Mouse (Mus musculus) forebrain, embryonic 11.5 days (tissue): Measurements from ENCODE around the gene Btn1a1. TPM values are rescaled to one million over a fixed set of nuclear protein-coding genes. Genes with fewer than 3 reads are reported as not detected.

ENCODE experiments used
- ATAC-seq: fragments of 200-750 bp; cut with Nextera tagmentation; replicated peaks from 2 replicates; pipeline ENCODE4 v1.8.0; 2017; ENCODE audit warnings: moderate TSS enrichment; ENCODE audit not compliant: low FRiP score
- DNase-seq: peaks from one replicate; pipeline ENCODE4 v3.0.0-alpha.2; 2017; ENCODE audit warnings: low spot score
- H3K27ac ChIP-seq: fragments of 300-500 bp; sonication (generic); 2 replicates; pipeline ENCODE4 v1.5.1; 2014; ENCODE audit warnings: low read depth, low read length
- H3K27me3 ChIP-seq: fragments of 300-500 bp; sonication (generic); 2 replicates; pipeline ENCODE4 v1.6.1; 2014; ENCODE audit warnings: mild to moderate bottlenecking, low read length, mixed read lengths; ENCODE audit not compliant: control insufficient read depth, insufficient read depth
- H3K36me3 ChIP-seq: fragments of 300-500 bp; sonication (generic); 2 replicates; pipeline ENCODE4 v1.6.1; 2014; ENCODE audit warnings: mild to moderate bottlenecking, low read length, moderate library complexity, mixed read lengths; ENCODE audit not compliant: control insufficient read depth, insufficient read depth
- H3K4me1 ChIP-seq: fragments of 300-500 bp; sonication (generic); replicated peaks from 2 replicates; pipeline ENCODE4 v1.6.1; 2014; ENCODE audit warnings: low read length, mixed read lengths; ENCODE audit not compliant: control insufficient read depth, insufficient read depth
- H3K4me2 ChIP-seq: fragments of 300-500 bp; sonication (generic); 2 replicates; pipeline ENCODE4 v1.6.1; 2014; ENCODE audit warnings: low read depth, mild to moderate bottlenecking, low read length, moderate library complexity, mixed read lengths; ENCODE audit not compliant: severe bottlenecking
- H3K4me3 ChIP-seq: fragments of 300-500 bp; sonication (generic); 2 replicates; pipeline ENCODE4 v1.5.1; 2014; ENCODE audit warnings: low read depth, low read length
- H3K9ac ChIP-seq: fragments of 300-500 bp; sonication (generic); 2 replicates; pipeline ENCODE4 v1.6.1; 2014; ENCODE audit warnings: low read length
- H3K9me3 ChIP-seq: fragments of 300-500 bp; sonication (generic); 2 replicates; pipeline ENCODE4 v1.6.1; 2016; ENCODE audit warnings: low read length, mixed read lengths; ENCODE audit not compliant: control insufficient read depth
- WGBS: fragments of 180-500 bp; shearing (Covaris S2); extraction: QIAGEN DNeasy Blood & Tissue Kit; methylation state at CpG from one replicate; pipeline ENCODE4 v1.1.7; 2014; 5-methylcytosine and 5-hydroxymethylcytosine counted together
- polyA plus RNA-seq: library from polyadenylated mRNA; unstranded; fragments of >200 nt; fragmentation: Nextera tagmentation; extraction: Ambion mirVana; gene quantifications from 2 replicates; pipeline ENCODE4 v1.2.1, GENCODE M21; 2014

Btn1a1 gene
- polyA plus RNA-seq, 1 experiment from 2014 or later: 0.17 TPM

- 32% methylated on average over 4 of the region's 4 CpGs for WGBS
- Histone ChIP-seq H3K9me3 (no peaks in the 10 kb centered on the region), H3K36me3 (no peaks in the 10 kb centered on the region), H3K4me2 (no peak overlapping the region), H3K27me3 (no peaks in the 10 kb centered on the region), H3K27ac (no peak overlapping the region), H3K9ac (no peak overlapping the region), H3K4me3 (no peak overlapping the region), H3K4me1 (peaks cover 6% of the 10 kb centered on the region; the same call in 1 of the 2 replicates)
- no peak for DNase-seq
- ATAC-seq: no peak
Measured at GRCm38 (mm10) chr13:23502916-23503315, 37.2 kb upstream of the Btn1a1 start.

DNA sequence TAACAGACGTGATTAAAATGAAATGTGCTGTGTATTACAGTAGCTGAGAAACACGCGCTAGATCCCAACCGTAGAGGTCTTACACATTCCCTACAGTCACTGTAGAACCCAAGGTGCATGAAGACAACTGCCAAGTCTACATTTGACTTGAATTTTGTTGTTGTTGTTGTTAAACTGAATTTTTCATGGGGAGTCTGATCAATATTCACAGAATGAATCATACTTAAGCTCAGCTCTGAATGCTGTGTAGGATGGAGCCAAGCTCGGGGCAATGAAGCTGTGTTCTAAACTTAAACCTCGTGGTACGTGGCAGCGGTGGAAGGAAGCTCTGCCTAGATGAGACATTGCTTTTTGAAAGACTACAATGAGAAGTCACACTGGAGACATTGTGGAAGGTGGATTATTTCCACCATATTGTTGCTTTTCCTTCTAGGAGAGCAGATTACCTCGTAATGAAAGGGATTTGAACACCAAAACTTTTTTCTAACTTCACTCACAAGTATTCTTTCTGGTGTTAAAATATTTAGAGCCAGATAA is 36.4 kb upstream of the Btn1a1 start:
- Histone ChIP-seq H3K36me3 (no peaks in the 10 kb centered on the region), H3K4me1 (peaks cover 6% of the 10 kb centered on the region; the same call in 1 of the 2 replicates), H3K27ac (no peak overlapping the region), H3K4me2 (peak overlapping the region; percentile 24), H3K9me3 (no peaks in the 10 kb centered on the region), H3K4me3 (peak overlapping the region; percentile 11; the same call in 1 of the 2 replicates), H3K27me3 (no peaks in the 10 kb centered on the region), H3K9ac (no peak overlapping the region)
- ATAC-seq: no peak
- DNase-seq: no peak
- 28% methylated on average over 9 of the region's 9 CpGs for WGBS

DNA sequence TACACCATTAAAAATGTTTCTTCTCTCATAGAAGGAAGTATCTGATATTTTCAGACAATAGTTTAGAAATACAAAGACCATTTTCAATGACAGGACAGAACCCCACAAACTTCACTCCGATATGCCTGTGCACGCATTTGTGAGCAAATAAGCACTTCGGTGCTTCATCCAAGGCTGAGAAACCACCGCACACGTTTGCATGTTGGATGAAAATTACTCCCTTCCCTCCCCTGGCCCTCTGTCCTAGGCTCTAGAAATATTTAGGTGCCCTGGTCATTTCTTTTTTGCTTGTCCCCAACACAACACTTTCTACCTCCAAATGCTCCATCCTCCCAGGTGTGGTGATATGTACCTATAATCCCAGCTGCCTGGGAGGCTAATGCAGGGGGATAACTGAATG is 35.8 kb upstream of the Btn1a1 start:
- 26% methylated on average over 5 of the region's 5 CpGs for WGBS

DNA sequence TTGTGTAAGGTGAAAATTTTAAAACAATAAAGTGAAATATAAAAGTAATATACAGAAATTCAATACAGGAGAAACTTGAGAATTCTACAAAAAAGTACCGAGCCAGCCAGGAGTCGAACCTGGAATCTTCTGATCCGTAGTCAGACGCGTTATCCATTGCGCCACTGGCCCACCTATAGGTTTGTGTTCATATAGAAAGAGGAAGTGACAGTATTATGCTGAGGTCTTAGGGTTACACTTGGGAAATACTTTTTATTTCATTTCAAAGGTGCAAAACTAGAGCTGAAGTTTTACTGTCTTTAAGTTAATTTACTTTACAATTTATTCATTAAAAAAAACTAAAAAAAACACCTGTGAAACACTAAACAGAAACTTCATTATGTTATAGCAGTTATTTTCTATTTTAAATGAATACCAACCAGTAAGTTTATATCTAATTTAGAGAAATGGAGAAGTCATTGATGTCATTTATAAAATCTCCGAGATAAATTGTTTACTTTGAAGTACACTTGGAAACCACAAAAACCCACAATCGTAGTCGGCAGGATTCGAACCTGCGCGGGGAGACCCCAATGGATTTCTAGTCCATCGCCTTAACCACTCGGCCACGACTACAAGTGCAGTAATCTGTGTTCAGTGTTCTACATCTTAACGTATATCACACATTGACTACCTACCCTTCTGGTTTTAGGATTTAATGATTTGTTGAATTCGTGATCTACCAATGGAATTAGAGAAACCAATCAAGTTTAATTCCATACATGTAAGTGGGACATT is 34.9 kb upstream of the Btn1a1 start:
- no peaks in the 10 kb centered on the region for H3K36me3 ChIP-seq
- H3K4me3 ChIP-seq: no peak overlapping the region; the same call in 1 of the 2 replicates
- no peaks in the 10 kb centered on the region for H3K9me3 ChIP-seq
- ATAC-seq (peak; percentile 77), DNase-seq (peak; percentile 92)
- WGBS: under 1% methylated on average over 17 of the region's 17 CpGs
- no peaks in the 10 kb centered on the region for H3K27me3 ChIP-seq
- peaks cover 6% of the 10 kb centered on the region; the same call in 1 of the 2 replicates for H3K4me1 ChIP-seq
- H3K9ac ChIP-seq: no peak overlapping the region
- peak overlapping the region; percentile 24; the same call in 1 of the 2 replicates for H3K4me2 ChIP-seq
- H3K27ac ChIP-seq: no peak overlapping the region

More for the DNA sequence above, 35.8 kb upstream of the Btn1a1 start:
- Histone ChIP-seq H3K27ac (no peak overlapping the region), H3K27me3 (no peaks in the 10 kb centered on the region), H3K36me3 (no peaks in the 10 kb centered on the region), H3K4me1 (peaks cover 6% of the 10 kb centered on the region; the same call in 1 of the 2 replicates), H3K9ac (no peak overlapping the region), H3K9me3 (no peaks in the 10 kb centered on the region), H3K4me2 (peak overlapping the region; percentile 24), H3K4me3 (peak overlapping the region; percentile 11)
- ATAC-seq: no peak
- no peak for DNase-seq

GRCm38 (mm10) chr13:23499943-23500342 is 34.2 kb upstream of the Btn1a1 start:
- H3K4me1 ChIP-seq: peaks cover 3% of the 10 kb centered on the region; the same call in 1 of the 2 replicates
- H3K36me3 ChIP-seq: no peaks in the 10 kb centered on the region
- H3K27me3 ChIP-seq: no peaks in the 10 kb centered on the region
- H3K4me3 ChIP-seq: no peak overlapping the region
- no peaks in the 10 kb centered on the region for H3K9me3 ChIP-seq
- no peak overlapping the region for H3K27ac ChIP-seq
- no peak for ATAC-seq
- H3K4me2 ChIP-seq: no peak overlapping the region
- WGBS: 1% methylated on average over 7 of the region's 7 CpGs
- no peak overlapping the region for H3K9ac ChIP-seq
- DNase-seq: no peak

- no peak for DNase-seq
- peak overlapping the region; percentile 51 for H3K4me2 ChIP-seq
- no peaks in the 10 kb centered on the region for H3K36me3 ChIP-seq
- peak overlapping the region; percentile 24 for H3K4me3 ChIP-seq
- H3K9ac ChIP-seq: no peak overlapping the region
- H3K9me3 ChIP-seq: no peaks in the 10 kb centered on the region
- H3K27ac ChIP-seq: no peak overlapping the region
- no peak for ATAC-seq
- 3% methylated on average over 10 of the region's 10 CpGs for WGBS
- H3K27me3 ChIP-seq: no peaks in the 10 kb centered on the region
- peaks cover 3% of the 10 kb centered on the region; the same call in 1 of the 2 replicates for H3K4me1 ChIP-seq
Measured at GRCm38 (mm10) chr13:23498653-23499052, 33.0 kb upstream of the Btn1a1 start.

- DNase-seq (peak; percentile 77), ATAC-seq (peak; percentile 25; the same call in 1 of the 2 replicates)
- H3K4me3 ChIP-seq: peak overlapping the region; percentile 24
- H3K36me3 ChIP-seq: no peaks in the 10 kb centered on the region
- H3K4me2 ChIP-seq: peak overlapping the region; percentile 51
- under 1% methylated on average over 19 of the region's 19 CpGs for WGBS
- H3K27ac ChIP-seq: no peak overlapping the region
- no peaks in the 10 kb centered on the region for H3K27me3 ChIP-seq
- peaks cover 3% of the 10 kb centered on the region; the same call in 1 of the 2 replicates for H3K4me1 ChIP-seq
- no peak overlapping the region for H3K9ac ChIP-seq
- no peaks in the 10 kb centered on the region for H3K9me3 ChIP-seq
Measured at GRCm38 (mm10) chr13:23497656-23498321, 32.1 kb upstream of the Btn1a1 start.

DNA sequence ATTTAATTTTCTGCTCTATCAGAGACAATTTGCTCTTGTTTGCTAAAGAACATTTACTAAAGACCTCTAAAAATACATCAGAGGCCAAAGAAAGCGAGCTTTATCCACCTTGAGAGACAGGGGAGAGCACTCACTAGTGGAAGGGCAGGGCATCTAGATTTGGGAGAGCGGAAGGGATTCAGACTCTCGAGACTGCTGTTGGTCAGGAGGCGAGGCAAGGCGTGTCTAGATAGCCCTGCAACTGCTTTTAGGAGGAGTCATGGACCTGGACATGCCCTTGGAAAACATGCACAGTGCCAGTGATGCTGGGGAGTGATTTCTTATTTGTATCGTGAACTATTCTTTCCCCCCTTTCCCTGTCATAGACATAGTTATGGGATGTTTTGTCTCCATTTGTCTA is 29.8 kb upstream of the Btn1a1 start:
- WGBS: 73% methylated on average over 6 of the region's 6 CpGs

More for the DNA sequence above, 29.8 kb upstream of the Btn1a1 start:
- Histone ChIP-seq H3K4me1 (peaks cover 6% of the 10 kb centered on the region; the same call in 1 of the 2 replicates), H3K9ac (no peak overlapping the region), H3K36me3 (no peaks in the 10 kb centered on the region), H3K27me3 (no peaks in the 10 kb centered on the region), H3K9me3 (no peaks in the 10 kb centered on the region), H3K27ac (no peak overlapping the region), H3K4me2 (no peak overlapping the region), H3K4me3 (no peak overlapping the region)
- ATAC-seq (no peak), DNase-seq (no peak)
